Mouse (Mus musculus) CD4-positive, CD25-positive, alpha-beta regulatory T cell, adult 4 months (primary cell): ENCODE results near the gene Adamts17. TPM values are rescaled to one million over a fixed set of nuclear protein-coding genes. Genes with fewer than 3 reads are reported as not detected.

Source experiments
- ATAC-seq: one replicate; pipeline ENCODE4 v1.8.0; 2017
- polyA plus RNA-seq, 2 experiments: library from polyadenylated mRNA; unstranded; fragments of 100-300 nt; shearing (Covaris generic); gene quantifications; one replicate each; pipeline ENCODE4 v1.2.1; 2017

The Adamts17 gene
- polyA plus RNA-seq, 2 experiments from 2014 or later = 0.43 to 0.54 TPM

DNA sequence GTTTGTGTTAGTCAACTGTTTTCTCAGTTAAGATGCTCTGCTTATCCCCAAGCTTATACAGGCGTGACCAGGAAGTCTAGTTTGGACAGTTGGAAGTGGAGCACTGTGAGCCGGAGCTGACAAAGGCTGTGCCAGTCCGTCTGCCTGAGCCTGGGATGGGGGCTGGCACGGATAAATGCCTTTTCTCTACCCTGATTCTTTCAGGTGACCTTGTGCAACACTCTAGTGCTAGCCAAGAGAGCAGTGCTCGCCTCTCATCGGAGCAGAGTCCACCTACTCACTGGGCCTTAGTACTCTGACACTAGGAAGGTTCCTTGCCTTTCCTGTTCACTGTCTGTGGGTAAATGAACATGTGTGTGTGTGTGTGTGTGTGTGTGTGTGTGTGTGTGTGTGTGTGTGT, 95.5 kb downstream of the Adamts17 start:
- no peak for ATAC-seq

DNA sequence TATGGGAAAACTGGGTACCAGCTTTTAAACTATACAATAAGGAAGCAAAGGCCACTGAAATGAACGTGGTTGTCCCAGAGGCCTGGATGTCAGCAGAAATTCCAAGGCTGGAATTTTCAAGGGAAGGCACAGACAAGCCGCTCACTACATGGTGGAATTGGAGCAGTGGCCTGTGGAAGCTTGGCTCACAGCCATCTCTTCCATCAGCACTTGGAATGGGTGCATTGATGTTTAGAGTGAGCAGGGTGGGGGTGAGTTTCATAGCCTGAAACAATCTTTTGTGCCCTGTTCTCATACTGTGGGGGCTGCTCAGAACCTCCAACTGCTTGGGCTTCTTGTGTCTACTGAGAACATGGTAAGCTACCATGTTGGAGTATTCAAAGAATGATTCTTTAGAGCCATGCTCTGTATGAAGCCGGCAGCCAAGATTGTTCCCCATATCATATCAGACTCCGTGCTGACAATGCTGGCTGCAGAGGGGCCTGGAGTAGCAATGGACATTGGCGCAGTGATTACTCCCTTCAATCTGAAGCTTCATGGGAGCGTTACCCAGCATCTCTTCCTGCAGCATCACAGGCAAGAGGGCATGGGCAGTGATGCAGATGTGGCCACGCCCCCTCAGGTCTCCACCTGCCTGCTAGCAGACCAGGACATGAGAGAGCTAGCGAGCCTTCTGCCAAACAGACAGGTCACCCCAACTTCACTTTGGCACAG, 96.7 kb downstream of the Adamts17 start:
- ATAC-seq = no peak

DNA sequence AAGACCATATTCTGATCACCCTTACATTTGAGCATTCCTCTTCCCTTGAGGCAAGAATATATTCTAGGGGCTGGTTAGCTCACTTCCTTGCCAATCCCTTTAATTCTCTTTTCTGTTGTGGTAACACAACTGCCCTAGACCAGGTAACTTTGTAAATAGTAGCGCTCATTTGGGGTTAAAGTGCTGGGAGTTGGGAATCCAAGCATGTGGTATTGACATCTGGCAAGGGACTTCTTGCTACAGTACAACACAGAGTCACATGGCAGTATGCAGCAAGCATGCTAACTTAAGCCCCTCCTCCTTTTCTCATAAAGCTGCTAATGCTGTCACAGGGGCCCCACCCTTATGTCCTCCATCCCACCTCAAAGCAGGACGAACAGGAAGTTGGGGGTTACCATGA, 97.4 kb downstream of the Adamts17 start:
- no peak for ATAC-seq

DNA sequence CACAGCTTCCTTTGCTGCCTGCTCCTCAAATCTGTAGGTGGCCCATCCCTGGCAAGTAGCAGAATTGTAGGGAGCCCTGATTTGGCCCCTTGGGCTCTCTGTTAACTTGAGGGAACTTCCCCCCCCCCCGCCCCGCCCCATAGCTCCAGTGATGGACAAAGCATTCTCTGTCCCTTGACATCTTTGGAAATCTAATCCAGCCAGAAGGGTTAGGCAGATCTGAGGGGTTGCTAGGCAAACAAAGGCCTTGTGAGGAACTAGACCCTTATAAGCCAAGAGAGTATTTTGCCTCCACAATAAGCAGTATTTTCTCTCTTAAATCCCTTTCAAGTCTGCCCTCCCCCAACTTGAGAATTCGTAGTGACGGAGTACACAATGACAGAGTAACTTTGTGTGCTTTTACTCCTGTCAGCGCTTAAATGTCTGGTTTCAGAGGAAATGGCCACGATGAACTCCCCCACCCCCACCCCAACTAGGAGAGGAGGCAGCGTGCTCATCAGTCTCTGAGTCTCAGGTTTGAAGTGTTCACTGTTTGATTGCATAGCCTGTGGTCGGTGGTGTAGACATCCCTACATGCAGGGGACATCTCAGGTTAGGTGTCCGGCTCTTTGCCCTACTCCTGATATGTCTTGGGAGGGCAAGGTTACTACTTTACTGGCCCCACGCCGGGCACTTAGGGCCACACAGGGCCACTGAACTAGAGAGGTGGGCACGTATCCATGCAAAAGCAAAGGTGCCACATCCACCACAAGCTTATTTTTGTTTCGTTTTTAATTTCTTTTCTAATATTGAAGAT, 99.7 kb downstream of the Adamts17 start:
- ATAC-seq = no peak

DNA sequence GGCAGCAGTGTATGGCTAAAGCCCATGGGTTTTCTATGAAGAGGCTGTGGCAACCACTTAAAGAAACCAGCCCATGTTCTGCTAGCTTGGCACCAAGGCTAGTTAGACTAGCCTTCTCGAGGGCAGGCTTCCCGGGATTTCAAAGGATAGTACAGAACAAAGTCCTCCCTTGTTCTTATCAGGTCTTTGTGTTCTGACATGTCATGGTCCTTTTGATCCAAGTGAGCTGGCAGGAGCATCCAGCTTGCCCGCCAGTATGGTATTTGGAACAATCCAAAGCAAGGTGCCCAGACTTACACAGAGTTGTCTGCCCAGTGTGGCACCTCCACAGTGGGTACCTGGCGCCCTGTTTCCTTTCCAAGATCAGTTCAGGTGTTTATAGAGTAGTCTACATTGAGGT, 101.2 kb downstream of the Adamts17 start:
- ATAC-seq = no peak

DNA sequence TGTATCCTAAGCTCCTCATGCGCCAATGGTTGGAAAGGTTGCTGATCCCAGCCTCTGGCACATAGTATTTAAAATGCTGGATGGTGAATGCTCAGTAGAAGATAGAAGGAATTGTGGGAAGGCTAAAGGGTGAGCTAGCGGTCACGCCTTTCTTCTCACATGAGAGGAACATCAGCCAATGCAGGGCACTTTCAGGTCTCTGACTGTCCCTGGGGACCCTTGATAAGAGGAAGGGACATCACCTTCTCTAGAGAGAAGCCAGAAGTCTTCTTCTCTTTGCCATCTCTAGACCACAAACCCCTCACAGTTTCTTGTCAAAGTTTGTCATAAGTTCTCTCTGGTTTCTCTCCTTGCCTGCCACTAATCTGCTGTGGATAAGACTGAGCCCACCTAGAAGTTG, 109.5 kb downstream of the Adamts17 start:
- ATAC-seq = no peak

DNA sequence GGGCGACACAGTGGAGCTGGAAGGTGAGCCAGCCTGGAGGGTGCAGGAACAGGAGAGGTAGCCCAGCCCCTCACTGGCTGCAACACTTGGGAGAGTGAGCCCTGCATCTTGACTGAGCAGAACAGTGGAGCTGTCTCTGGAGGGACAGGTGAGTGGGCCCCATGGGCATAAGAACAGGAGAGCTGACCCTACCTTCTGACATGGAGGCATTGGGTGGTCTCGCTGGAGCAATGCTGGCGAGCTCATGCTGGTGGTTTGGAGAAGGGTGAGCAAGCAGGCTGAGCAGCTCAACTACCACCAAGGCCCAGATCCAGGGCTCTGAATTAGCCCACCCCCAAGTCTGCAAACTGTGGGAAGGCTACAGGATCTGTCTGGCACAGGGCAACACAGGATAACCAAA, 113.4 kb downstream of the Adamts17 start:
- no peak for ATAC-seq

DNA sequence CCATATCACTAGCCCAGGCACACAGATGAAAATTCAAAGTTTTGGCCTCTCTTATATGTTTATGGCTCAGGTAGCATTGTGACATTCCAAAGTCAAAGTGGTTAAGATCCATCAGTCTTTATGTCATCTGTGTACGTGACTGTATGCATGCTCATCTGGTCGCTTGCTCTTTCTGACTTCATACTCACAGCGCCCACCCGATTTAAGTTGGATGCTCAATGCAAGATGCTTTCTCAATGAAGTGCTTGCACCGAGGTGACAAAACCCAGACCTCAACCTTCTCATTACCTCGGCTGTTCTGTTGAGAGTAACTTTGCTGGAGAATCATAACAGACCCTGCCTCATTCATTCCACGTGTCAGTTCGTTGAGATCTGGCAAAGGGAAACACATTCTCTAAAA, 114.5 kb downstream of the Adamts17 start:
- ATAC-seq = no peak

DNA sequence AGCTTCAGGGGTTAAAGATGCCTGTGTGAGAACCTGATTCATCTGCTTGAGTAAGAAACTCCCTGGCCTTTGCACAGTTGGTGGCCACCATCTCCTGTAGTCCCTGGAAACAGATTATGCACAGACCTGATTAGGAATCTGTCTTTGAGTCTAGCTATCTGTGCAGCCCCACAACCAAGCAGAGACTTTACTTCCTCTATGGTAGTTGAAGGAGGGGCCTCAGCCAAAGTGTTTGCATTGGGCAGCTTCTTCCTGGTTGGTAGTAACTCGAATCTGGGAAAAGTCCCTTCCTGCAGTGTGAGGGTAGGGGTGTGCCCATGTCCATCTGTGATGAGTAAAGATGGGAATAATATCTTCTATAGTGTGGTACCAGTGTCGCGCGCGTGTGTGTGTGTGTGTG, 115.2 kb downstream of the Adamts17 start:
- no peak for ATAC-seq

DNA sequence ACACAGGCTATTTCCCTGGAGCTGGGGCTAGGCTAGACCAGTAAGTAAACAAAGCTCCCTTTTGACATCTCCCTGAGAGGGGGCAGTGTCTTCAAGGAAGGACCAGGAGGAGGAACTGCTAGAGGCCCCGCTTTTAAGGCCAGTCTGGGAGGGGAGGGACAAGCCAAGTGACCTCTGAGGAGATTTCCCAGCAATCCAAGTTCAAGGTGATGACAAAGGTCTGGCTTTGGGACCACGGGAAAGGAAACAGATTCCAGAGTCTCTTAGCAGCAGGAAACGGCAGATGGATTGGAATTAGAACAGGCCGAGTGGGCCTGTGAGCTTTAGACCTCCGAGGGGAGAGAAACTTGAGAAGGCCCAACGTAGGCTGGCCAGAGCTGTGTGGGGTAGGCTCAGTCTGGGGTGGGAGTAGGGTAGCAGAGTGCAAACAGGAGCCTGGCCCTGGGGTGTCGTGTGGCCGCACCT, 116.0 kb downstream of the Adamts17 start:
- no peak for ATAC-seq

DNA sequence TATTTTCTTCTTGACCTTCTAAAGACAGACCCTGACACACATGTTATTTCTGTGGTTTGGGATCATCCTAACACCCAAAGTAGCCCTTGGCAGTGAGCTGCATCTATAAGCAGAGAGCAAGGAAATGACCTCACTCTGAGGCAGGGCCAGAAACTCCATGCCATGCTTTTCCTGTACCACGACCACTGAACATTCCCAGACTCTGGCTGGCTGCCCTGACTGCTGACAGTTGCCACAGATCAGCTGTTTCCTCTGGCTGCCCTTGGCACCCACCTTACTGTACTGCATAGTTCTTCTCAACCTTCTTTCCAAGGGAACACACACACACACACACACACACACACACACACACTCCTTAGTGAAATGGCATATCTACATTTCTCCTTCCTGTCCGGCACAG, 116.4 kb downstream of the Adamts17 start:
- ATAC-seq = no peak

DNA sequence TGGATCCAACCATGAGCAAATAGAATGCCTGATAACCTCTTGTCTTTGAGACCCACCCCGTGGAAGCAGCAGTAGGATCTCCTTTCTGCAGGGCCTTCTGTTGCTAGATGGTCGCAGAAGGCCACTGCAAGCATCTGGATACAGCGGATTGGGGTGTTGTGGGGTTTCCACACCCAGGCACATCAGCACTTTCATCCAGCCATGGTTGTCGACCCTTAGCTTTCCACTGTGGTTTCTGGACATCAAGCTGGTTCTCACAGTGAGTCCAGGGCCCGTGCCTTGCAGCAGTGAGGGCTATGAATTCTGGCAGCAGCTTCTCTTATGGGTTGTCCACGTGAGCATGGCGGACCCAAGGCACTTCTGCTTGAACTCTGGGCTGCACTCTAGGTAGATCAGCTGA, 118.2 kb downstream of the Adamts17 start:
- no peak for ATAC-seq

DNA sequence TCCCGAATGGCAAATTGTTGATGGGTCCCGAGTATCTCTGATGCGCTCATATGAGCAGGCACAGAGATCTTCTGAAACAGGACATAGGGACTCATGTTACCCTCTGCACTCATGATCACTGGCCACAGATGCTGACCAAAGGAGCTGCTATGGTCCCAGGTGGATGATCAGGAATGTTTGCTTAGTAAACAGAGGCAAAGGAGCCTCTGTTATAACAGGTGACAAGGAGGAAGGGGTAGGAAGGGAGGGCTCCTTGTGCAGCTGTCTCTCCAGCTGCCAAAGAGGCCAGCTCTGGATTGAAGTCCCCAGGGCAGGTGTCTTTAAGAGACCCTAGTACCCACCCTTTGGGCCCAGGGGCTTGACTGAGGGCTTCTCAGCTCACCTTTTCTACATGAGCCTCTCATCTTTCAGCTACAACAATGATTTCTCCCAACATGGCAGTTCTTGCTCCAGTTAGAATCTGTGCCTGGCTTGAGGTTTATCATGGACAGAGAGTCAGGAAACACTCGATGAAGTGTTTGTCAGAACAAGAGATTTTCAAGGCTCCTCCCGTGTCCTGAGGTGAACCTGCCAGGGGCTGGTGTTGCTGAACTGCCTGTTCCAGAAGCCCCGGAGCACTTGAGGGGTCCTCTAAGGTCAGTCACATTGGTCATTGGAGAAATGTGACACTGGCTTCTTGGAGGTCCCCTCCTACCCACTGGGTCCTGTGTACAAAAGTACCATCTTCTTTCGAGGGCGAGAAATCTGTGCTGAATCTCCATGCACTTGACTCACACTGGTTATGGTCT, 120.9 kb downstream of the Adamts17 start:
- ATAC-seq = no peak

DNA sequence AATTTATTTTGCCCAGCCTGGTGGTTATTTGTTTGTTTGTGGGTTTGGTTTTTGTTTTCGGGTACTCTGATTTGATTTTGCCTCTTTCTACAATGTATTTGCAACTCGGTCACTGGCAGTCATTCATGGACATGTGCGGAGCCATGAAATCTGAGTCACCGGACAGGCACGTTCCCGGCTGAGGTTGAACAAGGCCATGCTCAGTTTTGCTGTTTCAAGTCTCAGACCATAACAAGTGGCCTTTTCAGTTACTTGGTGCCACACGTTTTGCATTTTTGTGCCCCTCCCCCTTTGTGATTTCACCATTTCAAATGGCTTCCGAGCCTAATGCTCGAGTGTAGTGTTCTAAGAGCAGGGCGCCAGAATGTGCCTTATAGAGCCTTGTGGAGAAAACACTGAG, 123.2 kb downstream of the Adamts17 start:
- no peak for ATAC-seq

DNA sequence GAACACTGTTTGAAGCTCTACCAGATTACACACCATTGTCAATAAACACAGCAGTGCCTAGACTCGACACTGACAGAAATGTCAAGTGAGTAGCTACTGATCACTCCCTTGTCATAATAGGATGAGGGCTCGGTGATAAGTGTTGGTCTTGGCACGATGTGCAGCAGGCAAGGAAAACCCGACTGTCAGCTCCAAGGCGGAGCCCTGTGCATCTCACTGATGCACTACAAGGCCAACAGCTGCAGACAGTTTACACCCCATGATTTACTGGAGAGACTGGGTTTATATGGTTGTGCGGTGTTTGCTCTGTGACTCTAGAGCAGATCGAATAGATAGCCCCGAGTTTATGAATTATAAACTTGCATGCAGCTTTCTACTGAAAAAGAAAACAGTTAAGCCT, 124.0 kb downstream of the Adamts17 start:
- no peak for ATAC-seq

DNA sequence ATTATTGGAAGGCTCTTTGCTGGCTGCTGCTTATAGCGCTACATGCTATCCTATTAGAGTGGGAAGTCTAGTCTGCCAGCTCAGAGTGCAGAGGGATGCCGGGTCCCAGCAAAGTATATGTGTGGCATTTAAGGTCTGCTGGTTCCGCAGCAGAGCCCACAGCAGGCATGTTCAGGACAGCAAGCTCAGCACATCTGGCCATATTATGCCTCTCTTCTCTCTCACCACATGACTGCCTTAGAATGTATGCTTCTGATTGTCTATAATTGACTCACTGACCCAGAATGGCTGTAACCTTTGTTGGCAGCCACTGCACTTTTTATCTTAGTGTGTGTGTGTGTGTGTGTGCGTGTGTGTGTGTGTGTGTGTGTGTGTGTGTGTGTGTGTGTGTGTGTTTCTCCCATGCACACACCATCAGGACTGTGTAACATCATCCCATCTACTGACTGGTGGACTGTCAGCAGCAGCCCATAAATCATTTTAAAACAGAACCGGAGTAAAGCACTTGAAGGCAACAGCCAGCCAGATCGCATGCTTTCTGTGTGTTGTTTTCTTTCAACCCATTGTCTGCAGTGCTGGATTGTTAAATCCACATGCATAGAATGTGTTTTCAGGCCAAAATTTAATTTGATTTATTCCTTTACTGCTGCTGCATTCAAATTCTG, 127.1 kb downstream of the Adamts17 start:
- no peak for ATAC-seq

DNA sequence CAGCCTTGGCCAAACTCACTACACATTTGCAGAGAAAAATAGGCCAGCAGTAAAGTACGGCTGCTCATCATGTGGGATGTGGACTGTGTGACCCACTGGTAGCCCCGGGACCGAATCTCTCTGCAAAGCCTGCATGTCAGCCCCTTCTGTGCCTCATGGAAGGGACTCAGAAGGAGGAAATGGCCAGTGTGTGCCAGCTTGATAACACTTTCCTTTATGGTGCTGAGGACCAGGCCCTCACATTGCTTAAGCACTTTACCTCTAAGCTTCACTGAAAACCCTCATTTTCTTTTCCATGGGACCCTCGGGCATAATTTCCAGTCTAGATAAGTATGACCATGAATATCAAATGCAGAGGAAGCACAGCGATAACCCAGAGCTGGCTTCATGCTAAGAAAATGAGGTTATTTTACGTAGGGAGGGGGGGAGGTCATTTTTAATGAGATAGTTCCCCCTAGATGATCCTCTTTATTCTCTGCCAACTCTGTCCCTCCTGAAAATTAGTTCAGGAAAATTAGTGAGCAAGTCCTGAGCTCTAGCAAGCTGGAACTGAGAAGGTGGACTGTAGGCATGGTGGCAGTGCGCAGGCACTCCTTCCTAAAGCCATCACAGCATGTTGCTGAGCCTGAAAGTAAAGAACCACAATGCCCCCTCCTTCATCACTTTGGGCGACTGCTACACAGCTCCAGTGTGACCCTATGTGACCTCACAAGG, 127.8 kb downstream of the Adamts17 start:
- ATAC-seq = no peak

DNA sequence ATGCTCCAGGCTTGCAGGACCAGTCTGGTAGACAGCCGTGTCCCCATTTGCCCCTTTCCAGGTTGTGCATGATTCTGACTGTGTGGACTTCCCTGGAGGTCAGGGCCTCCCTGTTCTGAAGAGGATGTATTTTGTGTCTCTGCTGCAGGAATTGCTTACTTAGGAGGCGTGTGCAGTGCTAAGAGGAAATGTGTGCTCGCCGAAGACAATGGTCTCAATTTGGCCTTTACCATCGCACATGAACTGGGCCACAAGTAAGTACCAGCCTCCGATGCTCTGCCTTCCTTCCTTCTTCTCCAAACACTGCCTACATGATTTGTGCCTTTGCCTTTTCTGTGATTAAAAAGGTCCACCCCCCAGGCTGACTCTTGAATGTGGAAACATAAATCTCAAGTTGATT, 129.1 kb downstream of the Adamts17 start:
- no peak for ATAC-seq

DNA sequence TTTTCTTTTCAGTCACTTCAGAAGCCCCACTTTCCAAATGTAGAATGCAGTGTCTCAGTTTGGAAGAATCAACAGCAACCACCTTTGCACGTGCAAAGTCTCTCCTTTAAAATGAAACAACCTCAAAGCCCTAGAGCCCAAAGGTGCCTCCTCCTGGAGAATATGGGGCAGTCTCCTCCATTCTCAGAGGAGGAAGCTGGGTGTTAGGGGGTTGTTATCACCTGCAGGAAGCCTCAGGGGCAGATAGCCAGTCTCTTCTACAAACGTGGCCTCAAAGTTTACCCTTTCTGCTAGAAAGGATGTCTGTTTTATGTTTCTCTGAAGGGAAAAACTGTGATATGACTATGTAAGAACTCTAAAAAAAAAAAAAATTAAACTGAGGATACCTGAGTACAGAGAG, 129.7 kb downstream of the Adamts17 start:
- no peak for ATAC-seq

DNA sequence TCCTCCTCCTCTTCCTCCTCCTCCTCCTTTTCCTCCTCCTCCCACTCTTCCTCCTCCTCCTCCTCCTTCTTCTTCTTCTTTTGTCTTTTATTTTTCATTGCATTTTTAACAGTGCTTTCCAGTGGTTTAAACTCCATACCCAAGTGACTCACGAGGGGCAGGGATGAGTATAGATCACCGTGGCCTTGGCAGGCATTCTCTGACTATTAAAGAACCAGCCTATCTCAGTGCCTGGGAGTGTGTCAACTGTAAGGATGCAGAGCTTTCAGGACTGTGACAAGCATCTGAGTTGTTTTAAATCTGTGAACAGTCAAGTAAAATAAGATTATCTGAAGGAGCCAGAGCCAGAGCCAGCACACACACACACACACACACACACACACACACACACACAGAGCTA, 130.7 kb downstream of the Adamts17 start:
- no peak for ATAC-seq

DNA sequence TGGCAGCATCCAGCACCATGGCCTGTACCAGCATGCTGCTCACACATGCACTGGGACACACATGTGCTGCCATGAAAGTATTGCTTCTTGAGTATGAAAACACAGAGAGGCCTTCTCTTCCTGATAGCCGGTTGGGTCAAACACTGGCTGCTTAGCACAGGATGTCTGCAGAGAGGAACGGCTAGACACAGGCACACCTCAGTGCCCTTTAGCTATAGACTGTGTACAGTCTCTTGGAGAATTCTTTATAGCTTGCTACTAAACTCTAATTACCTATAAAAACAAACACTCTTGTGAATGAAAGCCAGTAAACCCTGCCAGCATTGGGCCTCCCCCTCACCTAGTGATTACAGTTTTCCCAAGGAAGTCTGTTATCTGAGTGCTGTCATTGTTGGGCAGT, 131.4 kb downstream of the Adamts17 start:
- no peak for ATAC-seq

DNA sequence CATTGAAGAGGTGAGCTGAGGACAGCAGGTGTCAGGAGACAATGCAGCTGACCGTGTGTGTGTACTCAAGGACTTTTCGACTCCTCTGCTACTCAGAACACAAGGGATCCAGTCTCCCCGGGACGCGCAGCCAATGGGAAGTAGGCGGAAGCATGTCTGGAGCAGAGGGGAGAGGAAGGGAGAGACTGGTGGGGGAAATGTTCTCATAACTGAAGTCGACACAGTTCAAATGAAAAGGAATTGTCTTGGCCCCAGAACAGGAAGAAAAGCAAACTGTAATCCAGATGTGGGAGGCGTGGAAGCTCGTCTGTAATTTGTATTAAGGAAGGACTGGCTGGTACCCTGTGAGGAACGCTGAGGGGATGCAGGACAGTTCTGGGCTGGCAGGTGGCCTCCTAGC, 135.3 kb downstream of the Adamts17 start:
- no peak for ATAC-seq
